Mouse (Mus musculus) adrenal gland, postnatal 36 days (tissue): ENCODE data around the gene Kdm5a. TPM values are rescaled to one million over a fixed set of nuclear protein-coding genes. Genes with fewer than 3 reads are reported as not detected.

Experiments used
- DNase-seq, 2 experiments: peaks; one replicate each; pipeline ENCODE4 v3.0.0; 2021; ENCODE audit warnings: mixed read lengths in 1 of 2
- total RNA-seq, 2 experiments: library from RNA; stranded (reverse); gene quantifications; 2 replicates each; pipeline ENCODE4 v1.2.3; 2021

Kdm5a gene
- total RNA-seq, 2 experiments from 2014 or later = 41.4 to 55.7 TPM

GRCm38 (mm10) chr6:120442171-120442749 lies 78.3 kb downstream of the Kdm5a start:
- no peak for DNase-seq

GRCm38 (mm10) chr6:120443363-120444355 lies 79.7 kb downstream of the Kdm5a start:
- DNase-seq = no peak

DNA sequence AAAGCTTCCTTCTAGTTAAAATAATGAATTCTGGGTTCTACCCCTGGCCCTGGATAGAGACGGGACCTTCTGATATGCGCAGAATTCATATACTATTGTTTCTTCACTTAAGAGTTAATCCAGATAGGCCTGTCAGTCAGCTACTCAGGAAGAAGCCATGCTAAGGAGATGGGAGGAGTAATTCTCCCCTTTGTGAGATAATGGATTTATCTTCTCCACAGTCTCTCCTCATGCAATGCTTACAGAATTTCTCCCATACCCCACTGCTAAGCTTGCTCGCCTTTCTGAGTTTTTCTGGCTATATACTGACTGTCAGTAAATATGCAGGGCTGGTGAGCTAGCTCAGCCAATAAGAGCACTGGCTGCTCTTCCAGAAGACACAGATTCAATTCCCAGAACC lies 86.3 kb downstream of the Kdm5a start:
- no peak for DNase-seq

- no peak for DNase-seq
These were observed 88.6 kb downstream of the Kdm5a start for GRCm38 (mm10) chr6:120452384-120453102.

GRCm38 (mm10) chr6:120453103-120453445 lies 89.2 kb downstream of the Kdm5a start:
- no peak for DNase-seq

GRCm38 (mm10) chr6:120453556-120453955 lies 89.6 kb downstream of the Kdm5a start:
- DNase-seq = no peak

DNA sequence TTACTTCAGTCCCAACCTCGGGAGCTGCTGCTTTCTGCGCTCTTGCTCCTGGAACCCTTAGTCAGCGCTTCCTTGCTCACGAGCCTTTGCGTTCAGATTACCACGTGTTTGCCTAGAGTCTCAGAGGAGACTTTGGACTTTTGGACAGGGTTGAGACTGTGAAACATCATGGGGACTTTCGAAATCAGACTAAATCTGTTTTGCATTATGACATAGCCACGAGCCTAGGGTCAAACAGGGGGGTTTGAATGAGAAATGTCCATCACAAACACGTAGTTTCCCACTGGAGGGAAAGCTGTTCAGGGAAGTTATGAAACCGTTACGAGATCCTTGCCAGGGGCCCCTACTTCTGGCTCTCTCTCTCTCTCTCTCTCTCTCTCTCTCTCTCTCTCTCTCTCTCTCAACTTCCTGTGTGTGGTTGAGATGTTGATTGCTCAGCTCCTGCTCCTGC lies 90.7 kb downstream of the Kdm5a start:
- DNase-seq = no peak

- no peak for DNase-seq
These were observed 93.2 kb downstream of the Kdm5a start for GRCm38 (mm10) chr6:120457074-120457473.

DNA sequence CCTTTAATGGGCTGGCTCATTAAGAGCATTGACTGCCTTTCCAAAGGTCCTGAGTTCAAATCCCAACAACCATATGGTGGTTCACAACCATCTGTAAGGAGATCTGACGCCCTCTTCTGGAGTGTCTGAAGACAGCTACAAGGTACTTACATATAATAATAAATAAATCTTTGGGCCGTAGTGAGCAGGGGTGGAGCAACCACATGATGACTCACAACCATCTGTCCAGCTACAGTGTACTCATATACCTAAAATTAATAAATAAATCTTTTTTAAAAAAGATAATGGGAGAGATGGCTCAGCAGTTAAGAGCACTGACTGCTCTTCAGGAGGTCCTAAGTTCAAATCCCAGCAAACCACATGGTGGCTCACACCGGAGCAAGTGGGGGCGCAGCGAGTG lies 93.8 kb downstream of the Kdm5a start:
- DNase-seq = no peak

GRCm38 (mm10) chr6:120461217-120461616 lies 97.3 kb downstream of the Kdm5a start:
- no peak for DNase-seq

- no peak for DNase-seq
These were observed 98.3 kb downstream of the Kdm5a start for GRCm38 (mm10) chr6:120462251-120462650.

GRCm38 (mm10) chr6:120463086-120463871 lies 99.4 kb downstream of the Kdm5a start, which contains the start of gene Il17ra:
TSS of gene Il17ra (plus strand) at chr6:120463247.
- peak; percentile 83 to 88 for DNase-seq

- DNase-seq = peak in 1 of 2 experiments; percentile 46
These were observed 100.0 kb downstream of the Kdm5a start for GRCm38 (mm10) chr6:120463884-120464283.

- DNase-seq = no peak
These were observed 100.5 kb downstream of the Kdm5a start for GRCm38 (mm10) chr6:120464406-120464939.

DNA sequence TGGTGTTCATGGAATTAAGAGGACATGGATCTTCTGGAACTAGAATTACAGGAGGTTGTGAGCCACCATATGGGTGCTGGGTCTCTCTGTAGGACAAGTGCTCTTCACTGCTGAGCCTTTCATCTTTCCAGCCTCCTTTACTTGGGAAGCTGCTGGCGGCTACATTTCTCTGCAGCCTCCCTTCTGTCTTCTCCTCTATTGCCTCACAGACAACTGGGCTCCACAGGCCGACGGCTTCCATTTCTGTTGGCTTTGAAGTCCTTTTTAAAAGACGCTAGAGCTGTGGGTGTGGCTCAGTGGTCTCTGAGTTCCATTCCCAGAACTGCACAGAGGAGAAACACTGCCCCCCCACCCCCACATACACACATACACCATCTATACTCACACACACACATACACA lies 101.5 kb downstream of the Kdm5a start:
- DNase-seq = no peak

- no peak for DNase-seq
These were observed 102.8 kb downstream of the Kdm5a start for GRCm38 (mm10) chr6:120466609-120467329.

GRCm38 (mm10) chr6:120468259-120468658 lies 104.3 kb downstream of the Kdm5a start:
- no peak for DNase-seq

GRCm38 (mm10) chr6:120469268-120469667 lies 105.3 kb downstream of the Kdm5a start:
- no peak for DNase-seq

- no peak for DNase-seq
These were observed 105.8 kb downstream of the Kdm5a start for GRCm38 (mm10) chr6:120469770-120470169.

GRCm38 (mm10) chr6:120470666-120471065 lies 106.7 kb downstream of the Kdm5a start:
- DNase-seq = peak; percentile 41 to 48

DNA sequence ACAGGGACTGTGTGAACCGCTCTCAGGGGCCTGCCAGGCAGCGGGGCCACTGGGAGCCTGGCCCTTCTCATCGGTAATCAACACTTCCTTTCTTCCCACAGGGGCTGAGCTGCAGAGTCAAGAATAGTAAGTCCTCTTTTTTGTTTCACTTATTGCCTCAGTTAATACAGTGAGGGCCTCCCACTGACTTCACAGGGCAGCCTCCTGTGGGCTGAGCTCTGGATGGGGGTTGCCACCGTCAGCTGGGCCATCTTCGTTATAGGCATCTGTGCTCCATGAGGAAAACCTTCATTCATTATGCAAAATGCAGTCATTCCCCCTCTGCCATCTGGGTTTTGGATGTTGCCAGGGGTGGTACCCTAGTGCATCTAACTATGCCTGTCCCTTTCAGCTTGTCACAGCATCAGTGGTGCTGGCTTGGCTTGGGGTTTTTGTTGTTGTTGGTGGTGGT lies 108.1 kb downstream of the Kdm5a start:
- DNase-seq = no peak
